Mouse (Mus musculus): ENCODE data around the gene Trpm4.

Gene Trpm4

DNA sequence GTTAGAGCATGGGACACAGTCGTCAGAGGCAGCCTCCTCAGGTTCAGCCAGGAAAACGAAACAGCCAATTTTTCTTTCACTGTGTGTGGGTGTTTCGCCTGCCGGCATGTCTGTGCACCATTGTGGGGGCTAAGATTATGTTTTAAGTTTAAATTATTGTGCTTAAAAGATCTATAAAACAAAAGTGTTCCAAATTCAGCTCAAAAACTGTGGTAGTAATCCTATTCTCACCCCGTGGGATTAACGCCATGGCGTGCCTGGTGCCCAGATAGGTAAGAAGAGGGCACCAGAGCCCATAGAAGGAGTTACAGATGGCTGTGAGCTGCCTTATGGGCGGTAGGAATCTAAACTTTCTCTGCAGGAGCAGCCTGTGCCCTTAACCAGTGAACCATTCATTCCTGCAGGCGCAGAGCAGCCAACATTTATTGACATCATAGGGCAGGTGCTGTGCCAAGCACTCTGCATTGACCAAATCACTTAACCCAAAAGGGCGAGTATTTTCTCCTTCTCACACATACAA, 18.3 kb downstream of the Trpm4 start:
- DNase-seq (ENCODE audit: extremely low read depth, insufficient read length, low spot score): no peak

DNA sequence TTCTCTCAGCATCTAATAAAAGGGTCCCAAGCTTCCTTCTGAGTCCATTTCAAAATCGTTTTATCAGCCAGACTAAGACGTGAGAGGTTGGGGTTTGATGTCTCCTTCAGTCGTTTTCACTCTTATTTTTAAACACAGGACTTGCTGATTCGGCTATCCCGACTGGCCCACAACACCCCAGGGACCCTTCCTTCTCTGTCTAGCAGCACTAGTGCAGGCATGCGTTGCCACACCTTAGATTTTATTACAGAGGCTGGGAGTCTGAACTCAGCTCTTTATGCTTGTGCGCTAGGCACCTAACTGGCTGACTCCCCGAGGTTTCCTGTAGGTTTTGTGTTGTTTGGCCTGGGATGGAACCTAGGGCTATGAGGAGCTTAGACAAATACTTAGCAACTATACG, 20.1 kb downstream of the Trpm4 start:
- no peak for DNase-seq (ENCODE audit: extremely low read depth, insufficient read length, low spot score)

DNA sequence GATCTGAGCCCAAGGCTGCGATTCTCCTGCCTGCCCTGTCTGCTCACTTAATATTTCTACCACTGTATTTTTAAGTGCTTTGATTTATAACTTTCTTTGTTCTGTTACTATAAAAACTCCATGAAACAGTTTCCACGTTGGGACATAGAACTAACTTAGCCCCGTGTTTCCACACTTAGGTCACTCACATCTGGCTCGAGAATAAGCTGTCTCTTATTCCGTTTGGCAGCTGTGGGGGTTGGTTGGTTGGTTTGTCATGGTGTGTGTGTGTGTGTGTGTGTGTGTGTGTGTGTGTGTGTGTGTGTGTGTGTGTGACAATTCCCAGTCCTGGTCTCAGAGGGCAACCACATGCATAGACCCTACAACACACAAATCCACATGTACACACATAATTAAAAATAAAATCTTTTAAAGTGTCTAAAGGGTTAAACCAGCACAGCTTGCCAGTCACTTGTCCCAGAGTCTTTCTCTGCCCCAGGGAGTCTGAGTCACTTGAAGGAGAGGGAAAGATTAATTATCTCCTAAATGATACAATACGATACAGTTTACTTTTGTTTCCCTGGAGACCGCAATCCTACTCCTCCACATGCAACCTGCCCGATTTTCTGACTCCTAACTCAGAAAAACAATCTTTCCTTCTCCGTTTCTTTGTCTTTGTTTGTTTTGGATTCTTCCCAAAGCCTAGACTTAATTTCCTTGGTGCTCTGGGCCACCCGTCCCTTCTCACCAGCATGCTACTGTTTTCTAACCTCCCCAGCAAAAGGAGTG, 20.7 kb downstream of the Trpm4 start:
- DNase-seq (ENCODE audit: extremely low read depth, insufficient read length, low spot score): peak; percentile 43

DNA sequence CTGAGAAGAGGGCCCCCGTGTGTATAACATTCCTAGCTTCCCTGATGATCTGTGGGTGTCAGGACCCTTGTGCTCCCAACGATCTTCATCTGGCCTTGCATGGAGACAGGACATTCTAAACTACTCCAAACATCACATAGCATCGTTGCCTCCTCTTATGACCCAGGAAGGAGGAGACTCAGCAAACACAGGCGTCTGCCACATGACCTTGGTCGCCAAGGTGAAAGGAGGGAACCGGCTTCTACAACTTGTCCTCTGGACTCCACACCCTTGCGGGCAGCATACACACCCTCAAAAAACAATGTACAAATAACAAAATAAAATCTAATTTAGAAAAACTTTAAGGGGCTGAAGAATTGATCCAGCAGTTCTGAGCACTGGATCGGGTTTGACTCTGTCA, 21.6 kb downstream of the Trpm4 start:
- no peak for DNase-seq (ENCODE audit: extremely low read depth, insufficient read length, low spot score)

DNA sequence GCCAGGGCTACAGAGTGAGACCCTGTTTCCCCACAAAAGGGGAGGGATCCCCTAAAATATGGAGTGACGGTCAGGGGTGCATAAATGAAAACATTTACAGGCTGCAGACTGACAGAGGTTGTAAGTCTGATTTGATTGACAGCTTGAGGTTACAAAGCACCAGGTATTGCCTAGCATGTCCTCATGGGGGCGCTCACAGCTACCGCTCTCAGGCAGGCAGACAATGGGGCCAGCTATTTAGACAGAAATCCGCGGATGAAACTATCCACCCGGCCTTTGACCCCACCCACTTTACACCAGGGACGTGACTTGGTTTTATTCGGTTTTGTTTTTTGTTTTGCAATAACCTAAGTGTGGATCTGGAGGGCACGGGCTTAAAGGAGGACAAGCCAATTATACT, 24.1 kb downstream of the Trpm4 start:
- no peak for DNase-seq (ENCODE audit: extremely low read depth, insufficient read length, low spot score)

DNA sequence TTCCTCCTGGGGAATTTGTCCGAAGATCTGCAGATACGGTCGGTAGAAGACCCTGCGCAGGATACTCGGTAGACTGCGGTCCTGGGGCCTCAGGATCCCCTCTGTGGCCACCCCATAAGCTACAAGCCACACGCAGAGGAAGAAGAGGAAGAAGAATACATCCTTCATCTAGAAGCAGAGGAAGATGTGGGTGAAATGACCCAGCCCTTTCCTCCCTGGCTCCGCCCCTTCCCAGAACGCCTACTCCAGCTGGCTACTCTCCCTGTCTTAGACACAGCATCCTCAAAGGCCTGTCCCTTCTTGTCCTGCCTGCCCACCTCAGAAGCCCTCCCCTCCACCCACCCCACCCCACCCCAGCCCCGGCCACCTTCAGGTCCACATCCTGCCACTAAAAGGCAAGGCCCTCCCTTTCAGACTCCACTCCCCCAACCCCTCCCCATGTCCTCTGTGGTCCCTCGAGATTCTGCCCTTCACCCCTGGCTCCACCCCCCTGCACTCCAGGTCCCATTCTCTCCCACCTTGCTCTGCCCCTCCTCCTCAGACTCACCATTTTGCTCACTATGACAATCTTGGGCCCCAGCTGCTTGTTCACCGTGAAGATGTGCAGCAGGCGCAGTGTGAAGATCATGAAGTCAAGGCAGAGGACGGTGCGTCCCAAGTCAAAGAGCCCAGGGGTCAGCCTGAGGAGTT, 24.9 kb downstream of the Trpm4 start:
- DNase-seq (ENCODE audit: extremely low read depth, insufficient read length, low spot score): no peak

DNA sequence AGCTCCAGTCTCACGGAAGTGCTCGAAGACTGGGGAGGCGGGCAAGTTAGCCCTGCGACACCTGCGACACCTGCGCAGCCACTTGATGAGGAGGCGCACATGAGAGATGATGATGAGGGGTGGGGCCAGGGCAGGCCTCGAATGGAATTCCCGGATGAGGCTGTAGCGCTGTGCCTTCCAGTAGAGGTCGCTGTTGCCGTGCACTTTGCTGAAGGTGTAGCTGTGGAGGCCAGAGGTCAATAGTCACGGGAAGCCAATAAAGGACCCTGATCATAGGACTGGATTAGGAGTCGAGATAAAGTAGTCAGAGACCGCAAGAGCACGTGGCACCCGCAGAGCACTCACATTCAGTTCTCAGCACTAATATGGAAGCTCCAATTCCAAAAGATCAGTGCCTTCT, 28.3 kb downstream of the Trpm4 start:
- DNase-seq (ENCODE audit: extremely low read depth, insufficient read length, low spot score): no peak

DNA sequence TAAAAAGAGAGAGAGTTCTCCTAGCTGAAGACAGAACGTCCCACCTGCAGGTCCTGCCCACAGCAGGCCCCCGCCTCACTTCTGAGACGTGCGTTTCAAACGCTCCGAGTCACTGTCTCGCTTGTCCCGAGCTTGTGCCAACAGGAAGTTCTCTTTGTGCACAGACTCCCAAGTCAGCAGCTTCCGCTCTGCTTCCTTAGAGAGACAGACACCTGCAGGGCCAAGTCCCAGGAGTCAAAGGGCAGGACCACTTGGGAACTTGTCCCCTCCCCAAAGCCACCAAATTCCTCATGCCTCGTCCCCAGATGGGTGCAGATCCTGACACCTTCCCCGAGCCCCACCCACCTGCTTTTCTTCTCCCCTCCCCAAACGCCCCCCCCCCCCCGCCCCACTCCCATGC, 28.7 kb downstream of the Trpm4 start:
- no peak for DNase-seq (ENCODE audit: extremely low read depth, insufficient read length, low spot score)

DNA sequence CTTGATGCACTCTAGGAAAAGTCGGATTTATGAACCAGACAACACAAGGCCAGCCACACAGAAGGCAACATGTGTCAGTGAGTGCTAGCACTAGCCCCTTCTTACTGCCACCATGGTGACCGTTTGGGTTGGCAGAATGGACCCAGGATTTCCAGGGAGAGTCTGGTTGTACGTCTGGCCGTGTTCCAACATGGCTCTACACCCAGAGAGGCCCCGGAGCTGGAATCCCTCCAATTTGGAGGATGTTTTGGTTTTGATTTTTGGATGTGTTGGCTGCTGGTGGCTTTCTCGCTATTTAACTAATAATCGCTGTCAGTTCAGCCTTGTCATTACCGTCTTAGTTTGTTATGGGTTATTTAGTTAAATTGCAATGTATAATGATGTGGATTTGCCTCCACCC, 31.0 kb downstream of the Trpm4 start:
- DNase-seq (ENCODE audit: extremely low read depth, insufficient read length, low spot score): no peak

DNA sequence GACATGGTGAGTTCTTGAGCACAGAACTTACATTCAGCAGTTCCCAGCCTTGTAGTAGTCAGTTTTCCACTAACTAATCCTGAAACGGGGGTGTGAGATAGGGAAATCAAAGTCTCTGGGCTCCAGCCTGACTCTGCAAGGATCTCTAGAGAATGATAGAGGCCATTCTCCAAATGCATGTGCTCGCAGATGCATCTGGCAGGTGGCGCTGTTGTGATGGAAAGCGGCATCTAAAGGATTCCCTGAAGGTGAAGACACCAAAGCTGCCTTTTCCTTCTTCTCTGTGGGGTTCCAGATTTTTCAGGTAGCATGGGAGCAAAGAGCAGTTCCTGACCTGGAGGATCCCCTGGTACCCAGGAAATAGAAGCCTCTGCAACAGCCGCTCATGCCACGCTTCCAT, 33.3 kb downstream of the Trpm4 start:
- no peak for DNase-seq (ENCODE audit: extremely low read depth, insufficient read length, low spot score)

DNA sequence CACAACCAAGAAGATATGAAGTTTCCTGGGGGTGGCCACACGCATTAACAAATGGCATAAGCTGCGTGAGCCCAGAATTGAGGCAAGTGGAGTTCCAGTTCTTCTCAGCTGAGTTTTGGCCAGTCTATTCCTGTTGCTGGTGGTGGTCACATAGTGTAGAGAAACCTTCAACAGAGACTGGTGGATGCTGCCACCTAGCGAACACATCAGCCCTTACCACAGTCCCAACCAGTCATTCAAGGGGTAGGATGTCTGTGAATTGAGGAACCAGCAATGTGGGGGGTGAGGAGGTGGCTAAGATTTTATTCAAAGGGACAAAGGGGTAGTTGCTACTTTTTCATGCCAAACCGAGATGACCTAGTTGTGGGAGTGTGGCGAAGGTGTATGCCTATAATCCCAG, 33.8 kb downstream of the Trpm4 start:
- no peak for DNase-seq (ENCODE audit: extremely low read depth, insufficient read length, low spot score)

DNA sequence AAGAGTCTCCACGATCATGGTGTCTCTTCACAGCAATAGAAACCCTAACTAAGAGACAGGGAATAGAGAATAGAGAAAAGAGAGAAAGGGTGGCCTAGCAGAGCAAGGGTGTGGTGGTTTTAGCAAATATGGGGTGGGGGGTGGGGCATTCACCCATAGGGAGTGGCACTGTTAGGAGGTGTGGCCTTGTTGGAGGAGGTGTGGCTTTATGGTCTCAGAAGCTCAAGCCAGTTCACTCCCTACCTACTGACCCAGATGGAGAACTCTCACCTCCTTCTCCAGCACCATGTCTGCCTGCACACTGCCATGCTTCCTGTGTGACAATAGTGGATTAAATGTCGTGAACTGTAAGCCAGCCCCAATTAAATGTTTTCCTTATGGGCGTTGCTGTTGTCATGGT, 36.0 kb downstream of the Trpm4 start:
- DNase-seq (ENCODE audit: extremely low read depth, insufficient read length, low spot score): no peak

DNA sequence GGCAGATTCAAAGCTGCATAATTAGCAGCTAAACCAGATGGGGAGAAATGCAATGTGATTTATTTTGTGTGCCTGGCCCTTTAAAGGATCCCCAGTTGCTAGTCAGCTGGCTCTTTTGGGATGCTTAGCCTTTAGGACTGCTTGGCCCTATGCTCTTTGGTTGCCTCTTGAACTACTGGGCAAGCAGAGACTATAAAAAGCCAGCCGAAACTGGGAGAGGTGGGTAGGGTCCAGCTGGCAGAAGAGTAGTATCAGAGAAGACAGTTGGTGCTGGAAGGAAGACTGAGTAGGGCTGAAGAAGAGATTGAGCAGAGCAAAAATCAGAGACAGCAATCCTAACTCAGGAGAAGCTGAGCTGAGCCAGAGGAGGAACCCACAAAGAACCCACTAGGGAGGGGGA, 37.0 kb downstream of the Trpm4 start:
- no peak for DNase-seq (ENCODE audit: extremely low read depth, insufficient read length, low spot score)

DNA sequence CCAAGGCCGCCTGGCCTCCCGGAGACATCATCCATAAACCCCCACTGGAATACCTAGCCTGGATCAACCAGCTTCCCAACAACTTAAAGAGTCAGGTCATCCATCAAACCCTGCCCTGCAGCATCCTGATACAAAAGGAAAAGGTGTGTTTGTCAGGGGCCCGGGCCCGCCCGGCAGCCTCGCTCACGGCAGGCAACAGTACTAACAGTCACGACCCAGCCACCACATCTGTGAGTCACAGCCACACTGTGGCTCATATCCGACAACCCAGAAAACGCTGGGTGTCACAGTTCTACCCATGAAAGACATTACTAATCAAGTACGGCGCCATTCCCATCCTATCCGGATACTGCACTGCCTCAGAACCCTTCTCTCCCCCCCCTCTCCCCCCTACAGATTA, 47.1 kb downstream of the Trpm4 start:
- peak; percentile 54 for DNase-seq (ENCODE audit: extremely low read depth, insufficient read length, low spot score)

DNA sequence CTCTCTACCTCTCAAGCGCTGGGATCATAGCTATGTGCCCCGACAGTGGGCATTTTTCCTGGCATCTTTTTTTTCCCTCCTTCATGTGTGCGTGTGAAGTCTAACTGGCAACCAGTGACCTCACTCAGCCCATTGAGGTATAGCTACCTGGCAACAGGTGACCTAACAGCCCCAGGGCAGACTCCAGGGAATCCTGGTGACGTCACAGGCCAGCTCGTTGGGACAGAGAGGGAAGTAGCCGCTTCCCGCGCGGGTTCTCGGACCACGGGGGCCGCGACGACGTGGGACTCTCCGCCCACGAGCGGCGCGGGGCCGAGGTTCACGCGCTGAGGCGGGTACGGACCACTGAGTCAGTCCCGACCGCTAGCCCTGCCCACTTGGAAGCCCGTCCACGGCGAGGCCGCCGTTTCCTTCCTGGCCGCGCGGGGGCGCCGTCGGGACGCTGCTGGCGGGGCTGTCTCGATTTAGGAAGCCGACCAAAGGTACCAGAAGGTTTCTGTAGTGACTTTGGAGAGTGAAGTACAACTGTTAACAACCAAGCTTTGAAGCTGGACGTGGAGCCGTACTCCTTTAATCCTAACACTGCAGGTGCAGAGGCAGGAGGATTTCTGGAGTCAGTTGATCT, 56.3 kb downstream of the Trpm4 start, which contains the start of gene Slc6a21:
Gene Slc6a21 (plus strand): TSS at position 378 of the 625 bp plus-strand sequence.
- DNase-seq (ENCODE audit: extremely low read depth, insufficient read length, low spot score): peak; percentile 83

DNA sequence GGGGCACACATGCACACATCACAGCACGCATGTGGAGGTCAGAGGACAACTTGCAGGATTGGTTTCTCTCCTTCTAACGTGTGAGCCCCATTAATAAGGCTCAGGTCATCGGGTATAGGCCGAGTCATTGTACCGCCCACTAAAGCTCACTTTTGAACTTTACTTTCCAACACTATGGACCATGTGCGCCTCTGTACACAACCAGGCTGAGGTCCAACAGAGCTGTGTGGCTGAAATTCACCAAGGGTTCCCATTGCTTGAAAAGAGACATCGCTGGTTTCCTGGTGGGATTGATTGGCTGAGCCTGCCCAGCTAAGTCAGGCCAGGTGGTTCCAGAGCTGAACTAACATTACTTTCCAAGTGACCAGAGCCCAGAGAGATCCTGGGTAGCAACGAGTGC, 59.9 kb downstream of the Trpm4 start:
- no peak for DNase-seq (ENCODE audit: extremely low read depth, insufficient read length, low spot score)

DNA sequence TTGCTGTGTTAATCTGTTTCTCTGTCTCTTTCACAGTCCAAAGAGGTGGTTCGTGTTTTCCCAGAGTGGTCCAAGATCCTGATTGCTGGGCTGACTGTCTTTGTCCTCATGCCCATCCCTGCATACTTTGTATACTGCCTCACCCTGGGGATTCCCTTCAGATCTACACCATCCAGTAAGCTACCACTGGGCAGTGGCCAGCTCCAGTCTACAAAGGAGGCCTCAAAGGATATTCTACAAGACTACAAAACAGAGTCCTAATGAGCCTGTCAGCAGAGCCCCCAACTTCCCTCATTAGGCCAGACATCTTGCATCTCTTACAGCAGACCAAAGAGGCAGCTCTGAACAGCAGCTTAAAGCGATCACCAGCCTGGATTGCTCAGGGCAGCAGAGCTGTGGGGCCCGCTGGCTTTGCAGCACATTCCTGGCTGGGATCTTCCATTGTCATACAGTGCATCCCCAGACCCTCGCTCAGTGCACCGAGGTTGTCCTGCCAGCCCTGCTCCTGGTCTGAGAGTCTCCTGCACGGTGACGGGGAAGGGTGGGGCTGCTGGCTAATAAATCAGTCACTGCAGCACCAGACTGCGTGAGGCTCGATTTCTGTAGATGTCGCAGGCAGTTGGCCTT, 60.7 kb downstream of the Trpm4 start:
- no peak for DNase-seq (ENCODE audit: extremely low read depth, insufficient read length, low spot score)

DNA sequence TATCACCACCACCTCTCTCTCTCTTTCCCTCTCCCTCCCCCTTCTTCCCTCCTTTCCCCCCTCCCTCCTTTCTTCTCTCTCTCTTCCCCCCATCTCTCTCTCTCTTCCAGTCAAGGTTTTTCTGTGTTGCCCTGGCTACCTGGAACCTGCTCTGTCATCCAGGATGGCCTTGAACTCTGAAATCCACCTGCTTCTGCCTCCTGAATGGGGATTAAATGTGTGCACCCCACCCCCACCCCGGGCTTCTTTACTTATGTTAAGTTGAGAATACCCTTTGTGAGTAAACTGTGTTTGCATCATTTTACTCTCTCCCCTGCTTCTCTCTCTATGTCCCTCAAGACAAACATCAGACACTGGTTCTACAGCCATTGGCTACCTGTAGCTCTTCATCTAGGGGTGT, 68.1 kb downstream of the Trpm4 start:
- DNase-seq (ENCODE audit: extremely low read depth, insufficient read length, low spot score): no peak

DNA sequence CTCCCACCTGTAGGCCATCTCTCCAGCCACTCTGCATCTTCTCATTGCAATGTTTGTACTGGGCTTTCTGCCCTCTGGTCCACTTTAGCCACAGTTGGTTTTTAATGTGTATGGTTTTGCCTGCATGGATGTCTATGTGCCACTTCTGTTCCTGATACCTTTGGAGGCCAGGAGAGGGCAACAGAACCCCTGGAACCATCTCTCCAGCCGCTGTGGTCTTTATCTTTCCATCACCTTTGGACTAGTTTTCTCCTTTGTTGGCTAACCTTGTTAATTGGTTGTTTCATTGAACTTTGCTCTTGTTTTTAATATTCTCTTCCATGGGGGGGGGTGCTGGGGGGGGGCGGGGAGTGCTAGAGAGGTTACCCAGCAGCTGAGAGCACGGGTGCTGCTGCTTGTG, 69.2 kb downstream of the Trpm4 start:
- no peak for DNase-seq (ENCODE audit: extremely low read depth, insufficient read length, low spot score)

DNA sequence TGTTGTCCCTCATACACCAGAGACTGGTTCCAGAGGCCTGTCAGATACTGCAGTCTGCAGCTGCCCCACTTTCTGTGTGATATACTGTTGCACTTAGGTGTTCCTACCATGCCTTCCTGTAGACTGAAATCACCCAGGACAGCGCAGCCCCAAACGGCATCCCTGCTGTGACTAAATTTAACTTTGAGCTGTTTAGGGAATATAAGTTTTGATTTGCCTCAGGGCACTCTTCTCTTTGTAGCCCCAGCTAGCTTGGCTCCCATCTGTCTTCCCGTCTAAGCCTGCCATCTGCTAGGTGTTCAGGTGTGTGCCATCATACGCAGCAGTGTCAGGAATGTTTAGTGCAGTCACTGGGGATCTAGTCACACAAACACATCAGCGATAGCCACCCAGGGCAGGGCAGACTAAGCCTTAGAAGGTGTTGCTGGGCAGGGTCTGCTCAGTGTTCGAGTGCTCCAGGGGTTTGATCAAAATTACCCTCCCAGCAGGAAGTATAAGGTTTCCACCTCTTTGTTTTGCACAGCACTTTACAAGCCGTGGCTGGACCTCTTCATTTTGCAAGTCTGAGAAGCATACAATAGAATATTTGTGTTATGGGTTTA, 70.5 kb downstream of the Trpm4 start:
- no peak for DNase-seq (ENCODE audit: extremely low read depth, insufficient read length, low spot score)

DNA sequence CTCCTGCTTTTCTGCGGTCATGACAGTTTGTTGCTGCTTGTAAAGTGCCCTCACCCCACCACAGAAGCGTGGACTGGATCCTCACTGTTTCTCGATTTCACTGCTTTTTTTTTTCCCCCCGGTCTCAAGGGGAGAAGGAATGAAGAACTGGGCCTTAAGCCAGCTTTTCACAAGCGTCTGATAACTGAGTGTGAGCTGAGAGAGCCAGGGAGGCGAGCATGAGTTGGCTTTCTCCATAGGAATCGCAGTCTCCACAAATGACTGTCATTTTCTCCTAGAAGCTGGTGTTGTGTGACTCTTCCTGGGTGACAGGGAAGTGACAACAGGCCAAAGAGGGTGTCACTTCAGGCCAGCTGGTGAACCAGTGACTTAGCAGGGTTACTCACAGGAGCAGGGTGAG, 71.3 kb downstream of the Trpm4 start:
- DNase-seq (ENCODE audit: extremely low read depth, insufficient read length, low spot score): no peak
